Mouse (Mus musculus): ENCODE measurements around the gene Med18.

The Med18 gene

DNA sequence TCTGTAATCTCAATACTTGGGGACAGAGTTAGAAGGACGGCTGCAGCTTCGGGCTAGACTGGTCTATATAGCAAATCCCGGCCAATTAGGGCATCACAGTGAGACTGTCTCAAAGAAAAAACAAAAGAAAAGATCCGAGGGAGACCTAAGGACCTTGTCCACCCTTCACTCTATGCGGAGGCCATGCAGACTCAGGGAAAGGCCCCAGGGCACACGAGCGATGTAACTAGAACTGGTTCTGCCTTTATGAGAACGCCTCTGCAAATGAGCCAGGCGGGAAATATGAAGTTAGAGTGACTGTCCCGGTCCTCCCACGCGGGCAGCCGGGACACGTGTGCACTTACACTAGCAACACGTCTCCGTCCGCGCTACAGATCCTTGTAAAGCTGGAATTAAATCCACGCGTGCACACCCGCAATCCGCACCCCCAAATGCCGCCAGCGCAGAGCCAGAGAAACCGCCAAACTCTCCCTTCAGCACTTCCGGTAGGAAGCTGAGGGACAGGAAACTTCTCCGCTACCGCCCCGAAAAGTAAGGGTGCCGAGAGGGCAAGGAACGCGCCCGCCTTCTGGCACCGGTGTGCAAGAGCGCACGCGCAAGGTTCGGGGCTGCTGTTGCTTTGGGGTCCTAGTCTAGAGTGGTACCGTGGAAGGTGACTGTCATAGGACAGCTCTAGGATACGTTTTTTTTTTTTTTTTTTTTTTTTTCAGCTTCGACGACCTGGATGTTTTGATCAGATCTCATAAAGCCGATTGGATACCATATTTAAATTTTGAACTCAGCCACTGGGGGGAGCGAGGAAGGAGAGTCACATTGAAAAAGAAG is at the start of gene Med18:
Gene Med18, minus strand, starts transcription at position 492 of the 825 bp plus-strand sequence.
- peak; percentile 88 for DNase-seq (ENCODE audit: low spot score)

- DNase-seq (ENCODE audit: low spot score): no peak
These were observed 48.4 kb upstream of the Med18 start for GRCm38 (mm10) chr4:132512080-132512479.

- peak; percentile 97 for DNase-seq (ENCODE audit: low spot score)
These were observed 46.7 kb upstream of the Med18 start, which contains the start of gene Sesn2 for GRCm38 (mm10) chr4:132510352-132510798. Gene Sesn2 (minus strand): TSS chr4:132510501.

GRCm38 (mm10) chr4:132509621-132510296 is 46.0 kb upstream of the Med18 start:
- DNase-seq (ENCODE audit: low spot score): peak; percentile 86

DNA sequence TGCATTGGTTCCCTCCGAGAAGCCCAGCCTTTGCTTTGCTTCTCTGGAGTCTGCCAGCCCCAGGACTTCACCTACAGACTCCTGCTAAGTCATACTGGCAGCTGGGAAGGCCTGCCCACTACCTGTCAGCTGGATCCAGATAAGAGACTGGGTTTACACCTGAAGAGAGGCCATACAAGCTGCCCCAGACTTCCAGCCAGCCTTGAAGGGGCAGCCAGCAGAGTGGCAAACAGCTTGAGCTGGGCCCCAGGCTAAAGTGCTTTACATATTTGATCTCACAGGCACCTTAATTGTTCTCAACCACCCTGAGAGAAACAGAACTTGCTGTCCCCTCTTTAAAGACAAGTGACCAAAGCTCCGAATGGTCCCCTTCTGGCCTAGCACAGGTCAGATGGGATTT is 43.5 kb upstream of the Med18 start:
- no peak for DNase-seq (ENCODE audit: low spot score)

- no peak for DNase-seq (ENCODE audit: low spot score)
These were observed 42.5 kb upstream of the Med18 start for GRCm38 (mm10) chr4:132506250-132506649.

DNA sequence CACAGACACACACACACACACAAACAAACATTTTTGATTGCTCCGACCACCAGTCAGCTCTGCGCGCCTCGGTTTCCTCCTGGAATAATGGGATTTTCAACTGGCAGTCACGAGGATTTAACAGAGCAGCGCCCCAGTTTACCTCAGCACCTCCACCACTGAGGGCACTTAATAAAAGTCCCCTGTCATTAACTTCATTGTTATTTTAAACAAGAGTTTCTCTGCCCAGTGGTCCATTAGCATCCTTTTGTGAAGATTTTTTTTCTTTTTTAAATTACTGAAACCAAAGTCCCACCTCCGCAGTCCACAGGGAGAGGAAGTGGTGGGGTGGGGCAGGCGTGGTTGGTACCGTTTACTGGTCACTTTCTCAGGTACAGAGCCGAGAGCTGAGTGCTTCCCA is 42.1 kb upstream of the Med18 start:
- no peak for DNase-seq (ENCODE audit: low spot score)

GRCm38 (mm10) chr4:132505034-132505738 is 41.5 kb upstream of the Med18 start:
- no peak for DNase-seq (ENCODE audit: low spot score)

GRCm38 (mm10) chr4:132503344-132503743 is 39.6 kb upstream of the Med18 start:
- DNase-seq (ENCODE audit: low spot score): no peak

- DNase-seq (ENCODE audit: low spot score): no peak
These were observed 37.9 kb upstream of the Med18 start for GRCm38 (mm10) chr4:132501639-132502038.

- DNase-seq (ENCODE audit: low spot score): no peak
These were observed 30.7 kb upstream of the Med18 start for GRCm38 (mm10) chr4:132494271-132494918.

- DNase-seq (ENCODE audit: low spot score): no peak
These were observed 28.7 kb upstream of the Med18 start for GRCm38 (mm10) chr4:132492178-132493060.

GRCm38 (mm10) chr4:132491748-132492147 is 28.0 kb upstream of the Med18 start:
- DNase-seq (ENCODE audit: low spot score): no peak

- no peak for DNase-seq (ENCODE audit: low spot score)
These were observed 27.3 kb upstream of the Med18 start for GRCm38 (mm10) chr4:132491057-132491456.

- no peak for DNase-seq (ENCODE audit: low spot score)
These were observed 26.7 kb upstream of the Med18 start for GRCm38 (mm10) chr4:132490273-132491010.

GRCm38 (mm10) chr4:132488976-132489375 is 25.3 kb upstream of the Med18 start:
- no peak for DNase-seq (ENCODE audit: low spot score)

GRCm38 (mm10) chr4:132488521-132488920 is 24.8 kb upstream of the Med18 start:
- DNase-seq (ENCODE audit: low spot score): no peak

DNA sequence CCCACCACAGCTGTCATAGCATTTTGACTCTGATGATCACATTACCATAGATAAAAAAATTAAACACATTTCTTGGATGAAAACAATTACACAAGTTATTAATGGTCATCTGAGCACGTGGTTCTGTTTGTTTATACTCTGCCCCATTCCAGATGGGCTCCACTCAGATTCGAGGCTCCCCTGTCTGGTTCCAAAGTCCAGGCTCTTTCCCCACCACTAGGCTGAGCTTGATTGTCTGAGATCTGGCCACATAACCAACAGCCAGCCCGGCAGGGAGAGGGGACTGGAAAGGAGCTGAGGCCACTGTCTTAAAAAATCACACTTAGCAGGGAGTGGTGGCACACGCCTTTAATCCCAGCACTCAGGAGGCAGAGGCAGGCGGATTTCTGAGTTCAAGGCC is 21.1 kb upstream of the Med18 start:
- DNase-seq (ENCODE audit: low spot score): no peak

DNA sequence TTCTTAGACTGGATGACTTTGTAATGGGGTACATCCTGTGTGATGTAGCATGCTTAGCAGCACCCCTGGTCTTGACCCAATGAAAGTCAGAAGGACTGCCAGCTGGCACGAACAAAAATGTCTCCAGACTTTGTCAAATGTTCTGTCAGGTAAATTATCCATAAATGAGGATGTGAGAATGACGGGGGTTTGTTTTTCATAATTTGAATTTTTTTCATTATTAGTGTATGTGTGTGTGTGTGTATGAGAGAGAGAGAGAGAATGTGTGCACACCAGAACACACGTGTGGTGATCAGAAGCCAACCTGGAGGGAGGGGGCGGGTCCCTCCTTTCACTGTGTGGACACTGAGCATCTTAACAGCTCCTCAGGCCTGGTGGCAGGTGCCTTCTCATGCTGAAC is 20.5 kb upstream of the Med18 start:
- no peak for DNase-seq (ENCODE audit: low spot score)

- no peak for DNase-seq (ENCODE audit: low spot score)
These were observed 19.4 kb upstream of the Med18 start for GRCm38 (mm10) chr4:132482956-132483608.
